Mouse (Mus musculus) retina, embryonic 14.5 days (tissue): ENCODE data around the gene Des.
A peak's percentile ranks its signal among the peaks of the same experiment; 100 is the strongest.

ENCODE experiments used
- DNase-seq: peaks from one replicate; pipeline ENCODE4 v3.0.0-alpha.2; 2015; ENCODE audit warnings: low spot score

Des gene

DNA sequence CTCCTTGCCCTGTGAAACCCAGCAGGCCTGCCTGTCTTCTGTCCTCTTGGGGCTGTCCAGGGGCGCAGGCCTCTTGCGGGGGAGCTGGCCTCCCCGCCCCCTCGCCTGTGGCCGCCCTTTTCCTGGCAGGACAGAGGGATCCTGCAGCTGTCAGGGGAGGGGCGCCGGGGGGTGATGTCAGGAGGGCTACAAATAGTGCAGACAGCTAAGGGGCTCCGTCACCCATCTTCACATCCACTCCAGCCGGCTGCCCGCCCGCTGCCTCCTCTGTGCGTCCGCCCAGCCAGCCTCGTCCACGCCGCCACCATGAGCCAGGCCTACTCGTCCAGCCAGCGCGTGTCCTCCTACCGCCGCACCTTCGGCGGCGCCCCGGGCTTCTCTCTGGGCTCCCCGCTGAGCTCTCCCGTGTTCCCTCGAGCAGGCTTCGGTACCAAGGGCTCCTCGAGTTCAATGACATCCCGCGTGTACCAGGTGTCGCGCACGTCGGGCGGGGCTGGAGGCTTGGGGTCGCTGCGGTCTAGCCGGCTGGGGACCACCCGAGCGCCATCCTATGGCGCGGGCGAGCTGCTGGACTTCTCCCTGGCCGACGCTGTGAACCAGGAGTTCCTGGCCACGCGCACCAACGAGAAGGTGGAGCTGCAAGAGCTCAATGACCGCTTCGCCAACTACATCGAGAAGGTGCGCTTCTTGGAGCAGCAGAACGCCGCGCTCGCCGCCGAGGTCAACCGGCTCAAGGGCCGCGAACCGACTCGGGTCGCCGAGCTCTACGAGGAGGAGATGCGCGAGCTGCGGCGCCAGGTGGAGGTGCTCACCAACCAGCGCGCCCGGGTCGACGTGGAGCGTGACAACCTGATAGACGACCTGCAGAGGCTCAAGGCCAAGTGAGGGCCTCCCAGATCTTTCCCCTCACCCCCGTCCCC, at the start of gene Des:
Gene Des (plus strand): TSS at position 218 of the 920 bp plus-strand sequence.
- DNase-seq = peak; percentile 49

DNA sequence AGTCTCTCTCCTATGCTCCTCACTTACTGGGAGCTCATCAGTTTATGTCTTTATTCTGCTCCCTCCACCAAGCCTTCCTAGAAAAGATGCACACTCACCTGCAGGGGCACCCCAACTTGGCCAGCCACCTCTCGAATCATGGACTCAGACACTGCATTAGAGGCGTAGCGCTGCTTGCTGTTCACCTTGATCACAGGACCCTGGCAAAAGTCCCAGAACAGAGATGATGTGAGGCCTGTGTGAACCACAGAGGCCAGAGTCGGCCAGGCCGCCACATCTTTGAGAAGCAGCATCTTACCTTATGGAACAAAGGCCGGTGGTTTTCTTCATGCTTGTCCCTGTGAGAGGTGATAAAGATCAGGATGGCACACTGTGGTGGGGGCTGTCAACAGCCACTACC, 48.4 kb upstream of the Des start:
- no peak for DNase-seq

GRCm38 (mm10) chr1:75315011-75315410, 45.1 kb upstream of the Des start:
- DNase-seq = no peak

- DNase-seq = no peak
Measured at GRCm38 (mm10) chr1:75315456-75316365, 44.4 kb upstream of the Des start.

- DNase-seq = peak; percentile 87
Measured at GRCm38 (mm10) chr1:75316861-75317240, 43.3 kb upstream of the Des start.

DNA sequence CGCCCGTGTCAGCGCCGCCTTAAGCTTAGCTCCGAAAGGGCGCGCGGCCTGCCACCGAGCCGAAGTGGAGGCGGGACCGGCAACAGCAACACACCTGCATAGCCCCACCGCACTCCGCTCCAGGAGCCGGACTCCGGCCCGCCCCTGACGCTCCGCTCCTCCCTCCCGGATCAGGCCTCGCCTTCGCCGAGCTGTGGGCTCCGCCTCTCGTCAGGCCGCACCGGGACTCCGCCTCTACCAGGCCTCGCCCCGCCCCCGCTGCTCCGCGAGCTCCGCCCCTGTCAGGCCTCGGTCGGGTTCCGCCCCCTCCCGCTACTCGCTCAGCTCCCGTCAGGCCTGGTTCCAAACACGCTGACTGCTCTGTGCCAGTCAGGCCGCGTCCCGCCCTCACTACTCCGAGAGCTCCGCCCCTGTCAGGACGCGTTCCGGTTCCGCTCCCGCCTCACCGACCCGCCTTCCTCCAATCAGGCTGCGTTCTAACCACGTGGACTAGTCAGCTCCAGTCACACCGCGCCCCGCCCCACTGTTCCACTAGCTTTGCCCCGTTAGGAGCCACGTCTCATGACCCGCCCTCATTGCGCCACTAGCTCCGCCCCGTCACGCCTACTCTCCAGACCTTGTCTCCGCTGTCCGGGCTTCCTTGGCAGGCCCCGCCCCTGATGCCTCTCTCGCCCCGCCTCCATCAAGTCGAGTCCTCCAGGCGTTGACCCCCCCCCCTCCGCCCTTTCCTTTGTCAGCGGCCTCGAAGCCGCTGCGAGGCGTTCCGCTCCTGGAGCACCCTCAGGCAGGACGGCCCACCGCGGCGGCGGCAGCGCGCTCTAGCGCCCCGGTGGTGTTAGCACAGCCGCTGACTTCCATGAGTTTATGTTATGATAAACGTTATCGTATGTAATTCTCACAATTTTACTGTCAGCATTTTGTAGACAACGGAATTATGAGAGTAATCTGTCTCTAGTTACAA, 42.6 kb upstream of the Des start, which contains the start of gene Dnpep:
Gene Dnpep (minus strand): TSS at position 750 of the 961 bp plus-strand sequence.
- peak; percentile 100 for DNase-seq

DNA sequence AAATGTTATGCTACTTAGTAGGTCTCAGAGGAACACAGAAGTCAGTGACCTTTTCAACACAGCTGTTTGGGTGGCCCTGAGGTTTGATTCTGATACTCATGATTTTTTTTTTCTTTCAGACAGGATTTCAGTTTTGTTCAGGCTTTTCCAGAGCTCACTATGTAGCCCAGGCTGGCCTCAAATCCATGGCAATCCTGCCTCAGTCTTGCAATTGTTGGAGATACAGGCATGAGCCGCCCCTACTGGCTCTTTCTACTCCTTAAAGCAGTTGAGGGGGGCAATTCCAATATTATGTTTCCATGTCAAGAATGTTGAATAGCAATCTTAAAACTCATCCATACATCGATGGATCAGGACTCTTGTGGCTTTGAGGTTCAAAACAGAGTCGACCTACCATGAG, 41.8 kb upstream of the Des start:
- DNase-seq = no peak

DNA sequence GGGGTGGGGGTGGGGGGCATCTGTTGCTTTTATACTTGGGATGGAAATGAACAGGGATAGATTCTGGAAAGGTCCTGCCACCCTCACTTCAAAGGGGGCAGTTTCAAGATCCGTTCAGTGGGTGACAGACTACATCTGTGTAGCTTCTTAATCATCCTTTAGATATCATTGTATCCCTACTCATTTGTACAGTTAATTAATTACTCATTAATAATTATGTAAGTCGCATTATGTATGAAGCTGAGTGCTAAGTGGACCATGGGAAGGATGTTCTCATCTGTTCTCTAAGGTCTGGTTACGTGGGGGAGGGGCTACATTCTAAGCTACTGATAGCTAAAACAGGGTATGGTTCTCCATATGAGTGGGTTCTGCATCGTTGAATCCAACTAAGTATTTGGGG, 41.4 kb upstream of the Des start:
- no peak for DNase-seq

- no peak for DNase-seq
Measured at GRCm38 (mm10) chr1:75319166-75319565, 41.0 kb upstream of the Des start.

DNA sequence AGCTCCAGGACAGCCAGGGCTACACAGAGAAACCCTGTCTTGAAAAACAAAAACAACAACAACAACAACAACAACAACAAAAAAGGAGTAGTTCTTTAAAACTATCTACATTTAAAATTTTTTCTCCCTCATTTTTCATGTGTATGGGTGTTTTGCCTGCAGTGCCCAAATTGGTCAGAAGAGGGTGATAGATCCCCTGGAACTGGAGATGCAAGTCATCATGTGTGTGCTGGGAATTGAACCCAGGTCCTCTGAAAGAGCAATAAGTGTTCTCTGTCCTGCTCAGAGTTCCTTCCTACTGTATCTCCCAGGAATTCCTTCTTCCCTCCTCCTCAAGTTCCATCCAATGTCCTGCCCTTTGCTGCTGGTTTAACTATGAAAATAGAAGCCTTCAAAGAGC, 32.7 kb upstream of the Des start:
- DNase-seq = no peak

GRCm38 (mm10) chr1:75331271-75331670, 28.9 kb upstream of the Des start:
- DNase-seq = no peak

GRCm38 (mm10) chr1:75336461-75336860, 23.7 kb upstream of the Des start:
- no peak for DNase-seq

DNA sequence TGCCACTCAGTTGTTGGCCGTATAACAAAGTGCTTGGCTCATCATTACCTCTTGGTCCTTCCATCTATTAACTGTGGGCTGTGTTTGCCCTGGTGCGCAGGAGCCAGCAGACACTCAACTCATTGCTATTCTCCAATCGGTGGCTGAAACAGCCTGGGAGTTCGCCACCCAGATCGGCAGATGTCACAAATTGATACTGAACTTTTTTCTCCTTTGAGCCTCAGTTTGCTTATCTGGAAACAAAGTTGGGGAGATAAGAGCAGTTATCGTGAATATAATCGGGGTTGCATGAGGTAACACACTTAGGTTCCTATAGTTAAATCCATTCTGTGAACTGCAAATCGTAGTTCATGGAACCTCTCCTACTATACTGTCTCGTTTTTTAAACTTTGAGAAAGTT, 23.0 kb upstream of the Des start:
- no peak for DNase-seq

DNA sequence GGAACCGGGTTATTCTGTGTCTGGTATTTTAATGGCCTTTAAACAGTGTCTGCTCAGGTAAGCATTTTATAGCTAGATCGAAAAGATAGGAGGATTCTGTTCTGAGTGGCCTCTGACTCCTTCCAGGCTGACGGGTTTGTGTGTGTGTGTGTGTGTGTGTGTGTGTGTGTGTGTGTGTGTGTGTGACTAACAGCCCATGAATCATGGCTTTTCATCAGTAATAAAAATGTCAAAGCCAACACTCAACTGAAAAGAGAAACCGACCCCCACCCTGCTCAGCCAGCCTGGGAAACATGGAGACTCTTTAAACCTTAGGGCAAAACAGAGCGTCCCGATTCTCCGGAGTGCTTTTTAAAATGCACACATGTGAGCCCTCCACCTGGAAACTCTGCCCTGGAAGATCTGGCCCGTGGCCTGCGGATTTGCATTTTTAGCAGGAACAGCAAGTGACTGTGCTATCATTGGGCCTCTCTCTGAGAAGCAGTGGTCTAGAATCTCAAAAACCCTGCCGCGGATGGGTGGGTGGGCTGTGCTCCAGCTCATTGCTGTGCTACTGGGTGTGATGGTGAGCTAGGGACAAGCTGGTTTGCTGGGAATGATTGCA, 21.9 kb upstream of the Des start:
- no peak for DNase-seq

DNA sequence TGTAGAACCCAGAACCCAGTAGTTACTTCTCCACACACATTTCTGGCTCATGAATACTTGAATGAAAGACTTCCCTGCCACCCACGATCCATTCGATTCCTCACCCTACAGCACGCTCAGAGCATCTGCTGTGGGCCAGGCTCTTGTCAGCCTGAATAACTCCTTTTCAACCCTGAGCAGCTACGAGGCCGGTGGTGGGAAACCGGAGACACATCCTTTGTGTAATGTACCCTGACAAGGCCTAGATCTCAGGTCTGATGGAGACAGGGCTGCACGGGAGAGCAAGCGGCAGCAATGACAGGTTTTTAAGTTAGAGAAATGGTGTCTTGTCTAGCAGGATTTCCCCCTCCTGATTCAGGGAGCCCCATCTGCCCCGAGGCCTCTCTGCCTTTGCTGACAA, 20.8 kb upstream of the Des start:
- DNase-seq = no peak

- DNase-seq = no peak
Measured at GRCm38 (mm10) chr1:75340519-75340918, 19.6 kb upstream of the Des start.

GRCm38 (mm10) chr1:75342874-75343416, 17.2 kb upstream of the Des start:
- DNase-seq = peak; percentile 91

DNA sequence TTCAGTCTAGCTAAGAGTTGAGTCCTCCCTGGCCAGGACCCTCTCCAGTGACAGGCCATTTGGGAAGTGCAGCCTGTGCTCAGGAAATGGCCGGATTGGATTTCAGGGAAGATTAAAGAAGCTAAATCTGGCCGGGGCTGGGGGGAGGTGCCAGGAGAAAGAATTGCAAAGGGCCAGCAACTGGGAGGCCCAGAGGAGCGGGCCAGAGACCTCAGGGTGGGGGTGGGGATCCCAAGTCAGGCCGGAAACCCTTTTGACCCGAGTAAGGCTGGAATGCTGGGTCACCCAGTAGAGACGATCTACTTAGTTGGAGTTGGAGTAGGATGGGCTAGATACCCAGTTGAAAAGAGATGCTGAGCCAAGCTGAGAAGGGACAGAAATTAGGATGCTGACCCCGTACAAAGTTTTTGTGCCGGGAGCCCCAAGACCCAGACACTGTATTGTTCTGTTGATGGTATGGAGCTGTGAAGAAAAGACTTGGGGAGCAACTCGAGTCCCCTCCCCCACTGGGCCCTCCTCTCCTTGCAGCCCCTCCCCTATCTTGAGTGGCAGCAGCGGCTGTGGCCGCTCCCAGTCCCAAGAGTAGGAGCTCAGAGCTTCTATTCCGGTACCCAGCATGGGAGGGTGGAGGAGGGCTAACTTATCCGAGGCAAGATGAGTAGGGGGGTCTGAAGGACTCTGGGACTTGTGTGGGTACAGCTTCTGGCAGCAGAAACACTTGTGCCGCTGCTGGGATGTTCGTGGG, 15.7 kb upstream of the Des start:
- peak; percentile 33 for DNase-seq

DNA sequence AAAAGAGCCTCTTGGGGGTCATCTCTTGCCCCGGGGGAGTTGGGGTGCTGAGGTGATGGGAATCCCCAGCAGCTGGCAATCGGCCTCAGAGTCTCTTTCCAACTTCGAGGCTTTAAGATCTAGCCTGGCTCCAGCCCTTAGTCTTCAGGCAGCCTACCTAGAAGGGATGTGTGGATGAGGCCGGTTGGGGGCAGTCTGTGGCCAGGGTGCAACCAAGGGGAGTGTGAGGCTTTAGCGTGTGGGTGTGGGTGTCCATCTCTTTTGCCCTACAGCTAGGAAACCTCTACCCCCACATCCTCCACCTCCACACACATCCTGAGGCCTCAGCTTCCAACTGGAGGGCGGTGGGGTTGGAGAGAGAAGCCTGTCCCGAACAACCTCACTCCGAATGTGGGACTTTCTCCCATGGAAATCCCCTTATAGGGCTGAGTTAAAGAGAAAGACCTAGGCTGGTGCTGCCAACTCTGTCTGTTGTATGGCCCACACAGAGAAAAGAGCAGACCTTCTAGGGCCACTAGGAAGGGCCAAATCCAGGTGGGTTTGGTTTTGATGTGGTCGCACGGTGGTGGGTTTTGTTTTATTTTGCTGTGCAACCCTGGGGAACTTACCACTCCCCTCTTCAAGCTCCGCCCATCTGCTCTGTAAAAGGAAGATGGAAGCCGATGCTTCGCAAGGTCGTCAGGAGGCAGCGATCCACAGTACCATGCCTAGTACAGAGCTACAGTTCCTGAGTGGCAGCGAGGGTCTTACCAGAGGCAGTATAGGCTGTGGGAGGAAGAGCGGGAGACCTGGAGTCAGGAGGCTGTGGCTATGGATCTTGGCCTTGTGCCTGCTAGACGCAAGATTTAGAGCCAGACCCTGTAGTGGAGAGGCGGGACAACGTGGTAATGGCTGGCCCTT, 14.8 kb upstream of the Des start:
- DNase-seq = no peak
